Mouse (Mus musculus) intestine, embryonic 16.5 days (tissue): Measurements from ENCODE around the gene Gatd1. TPM values are rescaled to one million over a fixed set of nuclear protein-coding genes. Genes with fewer than 3 reads are reported as not detected.

ENCODE experiments used
- ATAC-seq: fragments of 200-750 bp; cut with Nextera tagmentation; 2 replicates; pipeline ENCODE4 v1.8.0; 2017; ENCODE audit warnings: moderate TSS enrichment, moderate library complexity
- H3K27ac ChIP-seq: fragments of 300-500 bp; sonication (generic); 2 replicates; pipeline ENCODE4 v1.5.1; 2014; ENCODE audit warnings: mild to moderate bottlenecking, low read length
- H3K27me3 ChIP-seq: fragments of 300-500 bp; sonication (generic); replicated peaks from 2 replicates; pipeline ENCODE4 v1.6.1; 2014; ENCODE audit warnings: low read length, control low read depth, mixed read lengths; ENCODE audit not compliant: control insufficient read depth, insufficient read depth
- H3K36me3 ChIP-seq: fragments of 300-500 bp; sonication (generic); 2 replicates; pipeline ENCODE4 v1.6.1; 2014; ENCODE audit warnings: low read length, control low read depth; ENCODE audit not compliant: control insufficient read depth, insufficient read depth
- H3K4me1 ChIP-seq: fragments of 300-500 bp; sonication (generic); 2 replicates; pipeline ENCODE4 v1.6.1; 2014; ENCODE audit warnings: low read length, control low read depth, mixed read lengths; ENCODE audit not compliant: control insufficient read depth, insufficient read depth
- H3K4me2 ChIP-seq: fragments of 300-500 bp; sonication (generic); 2 replicates; pipeline ENCODE4 v1.6.1; 2014; ENCODE audit warnings: low read depth, low read length, control low read depth
- H3K4me3 ChIP-seq: fragments of 300-500 bp; sonication (generic); 2 replicates; pipeline ENCODE4 v1.5.1; 2014; ENCODE audit warnings: mild to moderate bottlenecking, low read length
- H3K9ac ChIP-seq: fragments of 300-500 bp; sonication (generic); 2 replicates; pipeline ENCODE4 v1.6.1; 2014; ENCODE audit warnings: low read depth, low read length
- H3K9me3 ChIP-seq: fragments of 300-500 bp; sonication (generic); 2 replicates; pipeline ENCODE4 v1.6.1; 2016; ENCODE audit warnings: low read length, control low read depth; ENCODE audit not compliant: control insufficient read depth
- whole genome bisulfite sequencing: fragments of 180-500 bp; shearing (Covaris S2); extraction: QIAGEN DNeasy Blood & Tissue Kit; methylation state at CpG from one replicate; pipeline ENCODE4 v1.1.7; 2014; 5-methylcytosine and 5-hydroxymethylcytosine counted together
- polyA plus RNA-seq: library from polyadenylated mRNA; unstranded; fragments of >200 nt; fragmentation: Nextera tagmentation; extraction: Ambion mirVana; gene quantifications from 2 replicates; pipeline ENCODE4 v1.2.1, GENCODE M21; 2015

Gene Gatd1
- polyA plus RNA-seq, result 47.5 and 48.2 TPM in 2 replicates

DNA sequence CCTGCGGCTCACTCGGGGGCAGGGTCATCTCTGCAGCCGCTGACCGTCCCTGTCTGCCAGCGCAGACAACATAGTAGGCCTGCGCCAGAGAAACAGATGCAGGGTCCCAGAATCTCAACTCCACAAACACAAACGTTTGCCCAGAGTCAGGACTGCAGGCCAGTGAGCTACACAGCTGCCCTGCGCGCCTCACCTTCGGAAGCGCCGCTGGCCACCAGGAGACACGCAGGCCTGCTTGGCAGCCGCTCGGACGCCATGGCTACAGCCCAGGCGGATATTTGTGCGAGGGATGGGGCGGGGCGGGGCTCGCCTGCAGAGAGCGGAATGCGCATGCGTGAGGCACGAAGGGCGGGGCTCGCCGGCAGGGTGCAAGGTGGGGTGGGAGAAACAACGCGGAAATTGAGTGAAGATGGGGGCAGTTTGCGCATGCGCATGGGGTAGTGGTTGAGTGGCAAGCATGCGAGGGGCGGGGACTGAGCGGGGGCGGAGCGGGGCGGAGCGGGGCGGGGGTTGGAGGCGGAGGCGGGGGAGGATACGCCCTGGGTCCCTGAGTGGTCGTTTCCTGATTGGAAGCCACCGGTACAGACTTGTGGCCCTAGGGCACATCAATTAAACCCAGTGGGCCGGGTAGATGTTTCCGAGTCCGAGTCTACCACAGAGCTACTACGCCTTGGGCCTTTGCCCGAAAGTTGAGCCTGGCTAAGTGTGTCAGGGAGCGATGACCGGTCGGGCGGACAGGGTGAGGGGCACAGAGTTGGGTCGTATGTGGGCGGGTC, at the start of gene Gatd1:
TSS of gene Gatd1 (minus strand) at position 328 of the 776 bp plus-strand sequence.
- H3K4me2 ChIP-seq, result peak within 1 kb of the TSS; percentile 88
- under 1% methylated on average over 50 of the region's 56 CpGs for WGBS

DNA sequence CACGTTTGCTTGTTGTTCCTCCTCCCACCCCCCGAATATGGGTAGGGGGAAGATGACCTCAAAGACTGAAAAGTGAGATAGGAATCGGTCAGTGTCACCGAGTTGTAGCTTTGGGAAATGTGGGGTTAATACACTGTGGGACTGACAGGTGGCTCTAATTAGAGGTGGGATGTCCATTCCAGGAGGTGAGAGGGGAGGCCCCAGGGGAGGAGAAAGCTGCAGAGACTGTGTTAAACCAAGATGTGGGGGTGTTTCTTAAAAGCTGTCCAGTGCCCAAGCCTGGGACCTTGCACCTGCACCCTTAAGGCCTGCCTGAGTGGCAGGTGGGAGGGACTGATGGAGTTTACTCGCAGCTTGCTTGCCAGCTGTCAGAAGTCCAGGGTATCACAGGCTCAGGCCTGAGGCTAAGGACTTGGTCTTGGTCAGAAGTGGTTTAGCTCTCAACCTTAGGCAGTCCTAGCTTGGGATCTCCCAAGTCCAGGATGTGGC, 48.4 kb upstream of the Gatd1 start:
- peak overlapping the region; percentile 9; the same call in 1 of the 2 replicates for H3K27ac ChIP-seq
- peaks cover 33% of the 10 kb centered on the region for H3K4me1 ChIP-seq
- H3K36me3 ChIP-seq, result peaks cover 4% of the 10 kb centered on the region; the same call in 1 of the 2 replicates
- peak overlapping the region; percentile 77 for H3K9ac ChIP-seq
- peak; percentile 2; the same call in 1 of the 2 replicates for ATAC-seq
- H3K4me2 ChIP-seq, result peak overlapping the region; percentile 94
- peaks cover 25% of the 10 kb centered on the region for H3K27me3 ChIP-seq
- 19% methylated on average over 5 of the region's 5 CpGs for WGBS
- no peaks in the 10 kb centered on the region for H3K9me3 ChIP-seq
- peak overlapping the region; percentile 60 for H3K4me3 ChIP-seq

More for the DNA sequence above, at the start of gene Gatd1:
- peak; percentile 87 for ATAC-seq
- Histone ChIP-seq H3K9me3 (no peaks in the 10 kb centered on the region), H3K27ac (peak within 1 kb of the TSS; percentile 85), H3K36me3 (no peaks in the 10 kb centered on the region), H3K4me3 (peak within 1 kb of the TSS; percentile 78), H3K9ac (peak within 1 kb of the TSS; percentile 79), H3K27me3 (no peaks in the 10 kb centered on the region), H3K4me1 (peaks cover 15% of the 10 kb centered on the region)

DNA sequence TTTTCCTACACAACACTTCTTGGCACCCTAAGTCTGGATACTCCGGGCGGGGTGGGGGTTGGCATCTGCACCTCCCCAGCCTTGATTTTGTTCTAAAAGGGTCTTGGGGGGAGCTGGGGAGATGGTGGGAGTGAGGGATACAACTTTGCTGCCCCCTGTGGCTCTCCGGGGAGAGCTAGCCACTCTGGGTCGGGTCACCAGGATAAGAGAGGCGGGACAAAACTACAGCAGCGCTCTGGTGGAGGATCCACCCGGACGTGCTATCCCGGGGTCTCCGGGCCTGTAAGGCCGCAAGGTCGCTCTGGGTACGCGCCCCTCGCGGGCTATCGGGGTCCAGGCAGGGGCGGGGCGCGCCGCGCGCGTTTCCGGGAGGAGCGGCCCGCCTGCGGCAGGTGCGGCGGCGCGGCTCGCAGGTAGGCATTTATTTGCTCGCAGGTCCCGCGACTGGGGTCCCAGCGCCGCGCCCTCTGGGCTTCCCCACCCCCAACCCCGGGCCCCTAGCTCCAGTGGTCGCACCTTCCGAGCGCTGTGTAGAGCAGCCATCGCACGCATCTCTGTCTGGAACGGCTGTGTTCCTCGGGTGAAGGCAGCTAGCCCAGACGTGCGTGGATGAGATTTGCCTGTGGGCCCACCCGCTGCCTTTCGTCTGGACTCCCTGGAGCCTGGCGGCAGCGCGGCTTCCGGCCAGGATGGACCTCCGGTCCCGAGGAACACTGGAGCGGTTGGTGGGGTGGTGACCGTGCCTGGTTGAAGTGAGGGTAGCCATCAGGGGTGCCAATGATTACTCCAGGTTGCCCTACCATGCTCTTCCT, 47.8 kb upstream of the Gatd1 start:
- WGBS, result 3% methylated on average over 59 of the region's 59 CpGs
- peaks cover 28% of the 10 kb centered on the region for H3K4me1 ChIP-seq
- H3K27ac ChIP-seq, result peak overlapping the region; percentile 9
- H3K4me3 ChIP-seq, result peak overlapping the region; percentile 60
- no peaks in the 10 kb centered on the region for H3K9me3 ChIP-seq
- H3K9ac ChIP-seq, result peak overlapping the region; percentile 77
- peaks cover 25% of the 10 kb centered on the region for H3K27me3 ChIP-seq
- 0 out of 2 replicates have a peak, but pooled peaks have one; percentile 9 for ATAC-seq
- H3K4me2 ChIP-seq, result peak overlapping the region; percentile 94
- H3K36me3 ChIP-seq, result peaks cover 4% of the 10 kb centered on the region; the same call in 1 of the 2 replicates

DNA sequence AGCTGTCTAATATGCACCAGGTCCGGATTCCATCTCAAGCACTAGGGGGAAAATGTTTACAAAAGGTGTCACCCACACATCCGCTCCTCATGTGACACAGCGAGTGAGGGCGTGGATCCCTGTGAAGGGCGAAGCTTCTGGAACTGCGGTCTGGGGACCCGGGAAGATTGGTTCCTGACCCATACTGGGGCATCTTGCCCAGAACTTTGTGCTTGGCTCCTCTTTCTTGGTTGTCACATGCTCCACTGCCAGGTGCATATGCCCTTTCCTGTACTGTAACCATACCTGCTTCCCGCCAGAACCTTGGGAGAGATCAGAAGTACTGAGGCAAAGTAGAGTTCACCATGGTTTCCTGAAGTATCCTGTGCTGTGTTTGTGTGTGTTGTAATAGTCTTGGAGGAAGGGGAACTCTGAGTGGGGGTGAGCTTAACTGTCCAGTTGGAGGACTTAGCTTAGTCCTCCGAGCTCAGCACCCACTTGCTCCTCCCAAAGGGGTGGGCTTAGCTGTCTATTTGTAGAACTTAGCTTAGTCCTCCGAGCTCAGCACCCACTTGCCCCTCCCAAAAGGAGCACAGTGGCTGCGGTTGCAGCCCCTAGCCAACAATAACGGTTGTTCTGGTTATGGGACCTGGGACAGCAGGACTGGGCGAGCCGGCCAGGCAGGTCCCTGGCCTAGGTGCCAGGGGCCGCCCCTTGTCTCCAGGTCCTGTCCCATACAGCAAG, 46.6 kb upstream of the Gatd1 start, which contains the start of gene Cracr2b:
TSS of gene Cracr2b (plus strand) at position 704 of the 723 bp plus-strand sequence.
- H3K4me3 ChIP-seq, result peak within 1 kb of the TSS; percentile 60
- peak within 1 kb of the TSS; percentile 77 for H3K9ac ChIP-seq
- WGBS, result 57% methylated on average over 15 of the region's 15 CpGs
- H3K4me1 ChIP-seq, result peaks cover 33% of the 10 kb centered on the region
- no peaks in the 10 kb centered on the region for H3K9me3 ChIP-seq
- no peak for ATAC-seq
- H3K27me3 ChIP-seq, result peaks cover 25% of the 10 kb centered on the region
- H3K4me2 ChIP-seq, result peak within 1 kb of the TSS; percentile 94
- H3K36me3 ChIP-seq, result peaks cover 4% of the 10 kb centered on the region; the same call in 1 of the 2 replicates
- H3K27ac ChIP-seq, result peak within 1 kb of the TSS; percentile 32

DNA sequence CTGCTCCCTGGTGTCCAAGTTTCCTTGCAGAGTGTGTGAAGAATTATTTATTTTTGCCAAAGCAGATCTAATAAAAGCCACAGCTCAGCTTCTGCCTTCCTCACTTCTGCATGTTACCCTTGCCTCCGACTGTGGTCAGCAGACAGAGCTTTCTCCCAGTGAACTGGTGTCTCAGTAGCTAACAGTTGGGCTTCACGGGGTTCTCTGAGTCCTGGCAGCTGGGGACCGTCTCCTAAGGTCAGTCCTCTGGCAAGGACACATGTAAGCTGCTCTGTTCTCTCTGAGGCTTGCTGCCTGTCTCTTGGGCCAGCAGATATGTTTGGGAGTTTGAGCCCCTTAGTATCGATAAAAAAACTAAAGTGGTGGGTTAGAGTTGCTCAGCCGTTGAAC, 46.1 kb upstream of the Gatd1 start:
- Histone ChIP-seq H3K9me3 (no peaks in the 10 kb centered on the region), H3K4me2 (no peak overlapping the region), H3K4me3 (no peak overlapping the region), H3K36me3 (peaks cover 4% of the 10 kb centered on the region; the same call in 1 of the 2 replicates), H3K27ac (peak overlapping the region; percentile 32), H3K27me3 (peaks cover 21% of the 10 kb centered on the region), H3K4me1 (peaks cover 33% of the 10 kb centered on the region), H3K9ac (no peak overlapping the region)
- ATAC-seq, result no peak
- 55% methylated on average over 5 of the region's 5 CpGs for WGBS

DNA sequence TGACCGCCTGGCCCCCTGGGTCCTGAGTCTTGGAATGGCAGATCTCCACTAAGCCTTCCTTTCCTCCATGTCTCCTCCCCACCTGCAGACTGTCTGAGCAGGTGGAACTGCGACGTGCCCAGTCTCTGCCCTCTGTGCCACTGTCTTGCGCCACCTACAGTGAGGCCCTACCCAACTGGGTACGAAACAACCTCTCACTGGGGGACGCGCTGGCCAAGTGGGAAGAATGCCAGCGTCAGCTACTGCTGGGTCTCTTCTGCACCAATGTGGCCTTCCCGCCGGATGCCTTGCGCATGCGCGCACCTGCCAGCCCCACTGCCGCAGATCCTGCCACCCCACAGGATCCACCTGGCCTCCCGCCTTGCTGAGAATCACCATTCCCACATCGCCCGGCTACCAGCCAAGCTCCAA, 45.4 kb upstream of the Gatd1 start:
- H3K4me2 ChIP-seq, result no peak overlapping the region
- no peak overlapping the region for H3K4me3 ChIP-seq
- no peak for ATAC-seq
- H3K27me3 ChIP-seq, result peaks cover 17% of the 10 kb centered on the region
- no peaks in the 10 kb centered on the region for H3K9me3 ChIP-seq
- peak overlapping the region; percentile 32; the same call in 1 of the 2 replicates for H3K27ac ChIP-seq
- H3K36me3 ChIP-seq, result peaks cover 4% of the 10 kb centered on the region; the same call in 1 of the 2 replicates
- peaks cover 36% of the 10 kb centered on the region for H3K4me1 ChIP-seq
- H3K9ac ChIP-seq, result no peak overlapping the region
- WGBS, result 89% methylated on average over 17 of the region's 17 CpGs

DNA sequence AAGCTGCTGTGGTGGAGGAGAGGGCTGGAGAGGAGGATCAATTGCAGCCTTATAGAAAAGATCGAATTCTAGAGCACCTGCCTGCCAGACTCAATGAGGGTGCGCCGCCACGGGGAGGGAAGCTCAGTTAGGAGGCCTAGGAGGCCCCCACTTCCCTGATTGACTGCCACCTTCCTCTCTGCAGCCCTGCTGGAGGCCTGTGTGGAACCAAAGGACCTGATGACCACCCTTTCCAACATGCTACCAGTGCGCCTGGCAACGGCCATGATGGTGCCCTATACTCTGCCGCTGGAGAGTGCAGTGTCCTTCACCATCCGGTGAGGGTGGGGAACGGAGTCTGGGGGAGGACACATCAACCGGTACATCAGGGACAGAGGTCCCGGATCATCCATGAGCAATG, 44.7 kb upstream of the Gatd1 start:
- Histone ChIP-seq H3K4me3 (no peak overlapping the region), H3K36me3 (peaks cover 4% of the 10 kb centered on the region; the same call in 1 of the 2 replicates), H3K4me1 (peaks cover 36% of the 10 kb centered on the region), H3K4me2 (no peak overlapping the region), H3K27ac (no peak overlapping the region), H3K9me3 (no peaks in the 10 kb centered on the region), H3K9ac (no peak overlapping the region), H3K27me3 (peaks cover 12% of the 10 kb centered on the region)
- no peak for ATAC-seq
- WGBS, result 93% methylated on average over 11 of the region's 11 CpGs

DNA sequence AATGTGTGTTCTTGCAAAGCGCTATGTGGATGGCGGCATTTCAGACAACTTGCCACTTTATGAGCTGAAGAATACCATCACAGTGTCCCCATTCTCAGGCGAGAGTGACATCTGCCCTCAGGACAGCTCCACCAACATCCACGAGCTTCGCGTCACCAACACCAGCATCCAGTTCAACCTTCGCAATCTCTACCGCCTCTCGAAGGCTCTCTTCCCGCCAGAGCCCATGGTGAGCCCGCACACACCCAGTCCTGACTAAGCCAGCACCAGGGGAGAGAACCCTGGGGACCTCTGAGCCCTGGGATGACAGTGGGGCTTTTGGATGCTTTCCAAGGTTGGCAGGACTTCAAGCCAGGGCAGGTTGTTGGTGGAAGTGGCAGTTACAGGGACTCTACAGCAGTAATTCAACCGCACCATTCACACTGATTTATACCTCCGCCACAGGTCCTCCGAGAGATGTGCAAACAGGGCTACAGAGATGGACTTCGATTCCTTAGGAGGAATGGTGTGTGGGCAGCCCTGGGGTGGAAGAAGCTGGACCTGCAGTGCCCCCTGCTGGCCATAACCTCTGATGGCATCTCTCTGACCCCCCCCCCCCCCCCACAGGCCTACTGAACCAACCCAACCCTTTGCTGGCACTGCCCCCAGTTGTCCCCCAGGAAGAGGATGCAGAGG, 44.2 kb upstream of the Gatd1 start:
- peaks cover 36% of the 10 kb centered on the region for H3K4me1 ChIP-seq
- H3K9ac ChIP-seq, result no peak overlapping the region

More for the DNA sequence above, 44.2 kb upstream of the Gatd1 start:
- Histone ChIP-seq H3K4me2 (no peak overlapping the region), H3K4me3 (no peak overlapping the region), H3K36me3 (peaks cover 4% of the 10 kb centered on the region; the same call in 1 of the 2 replicates), H3K27me3 (peaks cover 8% of the 10 kb centered on the region), H3K9me3 (no peaks in the 10 kb centered on the region), H3K27ac (no peak overlapping the region)
- ATAC-seq, result no peak
- 71% methylated on average over 15 of the region's 15 CpGs for WGBS
